Mouse (Mus musculus) heart, postnatal 0 days (tissue): ENCODE data around the gene Tma7. TPM values are rescaled to one million over a fixed set of nuclear protein-coding genes. Genes with fewer than 3 reads are reported as not detected.
A peak's percentile ranks its signal among the peaks of the same experiment; 100 is the strongest.

Source experiments
- ATAC-seq: fragments of 200-750 bp; cut with Nextera tagmentation; 2 replicates; pipeline ENCODE4 v1.8.0; 2017; ENCODE audit warnings: low read depth, moderate number of reproducible peaks, moderate library complexity; ENCODE audit not compliant: insufficient read depth
- DNase-seq: peaks from one replicate; pipeline ENCODE4 v3.0.0-alpha.2; 2016; ENCODE audit warnings: low spot score
- H3K27ac ChIP-seq: fragments of 300-500 bp; sonication (generic); 2 replicates; pipeline ENCODE4 v1.5.1; 2014; ENCODE audit warnings: low read depth, mild to moderate bottlenecking
- H3K27me3 ChIP-seq: fragments of 300-500 bp; sonication (generic); 2 replicates; pipeline ENCODE4 v1.6.1; 2014; ENCODE audit warnings: low read length, mixed read lengths; ENCODE audit not compliant: control insufficient read depth, insufficient read depth
- H3K36me3 ChIP-seq: fragments of 300-500 bp; sonication (generic); replicated peaks from 2 replicates; pipeline ENCODE4 v1.6.1; 2014; ENCODE audit warnings: low read length, mixed read lengths; ENCODE audit not compliant: control insufficient read depth, insufficient read depth
- H3K4me1 ChIP-seq: fragments of 300-500 bp; sonication (generic); 2 replicates; pipeline ENCODE4 v1.6.1; 2014; ENCODE audit warnings: antibody characterized with exemption; ENCODE audit not compliant: control insufficient read depth, insufficient read depth
- H3K4me2 ChIP-seq: fragments of 300-500 bp; sonication (generic); 2 replicates; pipeline ENCODE4 v1.6.1; 2014; ENCODE audit warnings: low read depth, mild to moderate bottlenecking, low read length, moderate library complexity
- H3K4me3 ChIP-seq: fragments of 300-500 bp; sonication (generic); 2 replicates; pipeline ENCODE4 v1.5.1; 2014; ENCODE audit warnings: low read depth, low read length
- H3K9ac ChIP-seq: fragments of 300-500 bp; sonication (generic); replicated peaks from 2 replicates; pipeline ENCODE4 v1.6.1; 2014; ENCODE audit warnings: low read depth, low read length, mixed read lengths
- H3K9me3 ChIP-seq: fragments of 300-500 bp; sonication (generic); replicated peaks from 2 replicates; pipeline ENCODE4 v1.6.1; 2016; ENCODE audit warnings: low read length; ENCODE audit not compliant: control insufficient read depth
- CTCF ChIP-seq: IDR thresholded peaks from 2 replicates; pipeline ENCODE4 v1.5.1; 2016; ENCODE audit warnings: antibody characterized with exemption, control low read depth, low read depth
- EP300 ChIP-seq: IDR thresholded peaks from 2 replicates; pipeline ENCODE4 v1.6.1; 2016; ENCODE audit warnings: antibody characterized with exemption, low read depth
- WGBS: fragments of 180-500 bp; shearing (Covaris S2); extraction: QIAGEN DNeasy Blood & Tissue Kit; methylation state at CpG from one replicate; pipeline ENCODE4 v1.1.7; 2014; 5-methylcytosine and 5-hydroxymethylcytosine counted together
- polyA plus RNA-seq: library from polyadenylated mRNA; unstranded; fragments of >200 nt; fragmentation: Nextera tagmentation; extraction: Ambion mirVana; gene quantifications from 2 replicates; pipeline ENCODE4 v1.2.1, GENCODE M21; 2015
- total RNA-seq: library from RNA; depleted of rRNA; stranded (reverse); fragments of >200 nt; gene quantifications from 2 replicates; pipeline ENCODE4 v1.2.3, GENCODE M21; 2014; ENCODE audit warnings: low replicate concordance; rRNA removed

The Tma7 gene
- total RNA-seq: 70.4 and 74.5 TPM in 2 replicates
- 490 and 527 TPM in 2 replicates for polyA plus RNA-seq

DNA sequence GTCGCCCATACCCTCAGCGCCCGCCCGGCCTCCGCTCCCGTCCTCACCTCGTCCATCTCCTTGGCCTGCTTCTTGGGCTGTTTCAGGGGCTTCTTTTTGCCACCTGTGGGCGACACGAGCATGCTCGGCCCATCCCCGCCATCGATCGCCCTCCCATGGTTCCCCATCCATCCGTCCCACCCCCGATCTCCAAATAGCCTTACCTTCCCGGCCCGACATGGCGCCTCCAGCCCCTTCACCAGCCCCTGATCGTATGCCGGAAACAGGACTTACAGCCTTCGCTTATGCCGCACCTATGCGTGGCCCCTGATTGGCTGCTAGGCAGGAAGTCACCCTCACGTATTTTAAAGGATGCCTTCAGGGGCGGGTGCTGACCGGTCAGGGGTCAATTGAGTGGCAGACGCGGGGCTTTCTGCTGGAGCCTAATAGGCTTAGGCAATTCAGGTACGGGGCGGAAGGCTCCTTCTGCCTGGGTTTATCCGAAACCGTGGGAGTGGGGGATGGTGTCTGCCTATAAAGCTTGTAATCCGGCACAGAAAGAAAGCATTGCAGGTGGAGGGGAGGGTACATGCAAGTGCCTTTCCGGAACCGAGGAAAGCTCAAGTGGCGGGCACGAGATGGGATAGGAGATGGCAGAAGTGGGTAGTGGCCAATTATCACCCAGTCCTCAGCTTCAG lies at the start of gene Tma7, which contains the start of gene Ccdc51:
TSS of gene Tma7 (minus strand) at position 464 of the 677 bp plus-strand sequence.
TSS of gene Ccdc51 (plus strand) at position 370 of the 677 bp plus-strand sequence.
- H3K36me3 ChIP-seq: peaks cover 11% of the 10 kb centered on the region
- ATAC-seq (peak; percentile 96), DNase-seq (peak; percentile 88)
- H3K4me3 ChIP-seq: peak within 1 kb of the TSS; percentile 61
- WGBS: under 1% methylated on average over 37 of the region's 37 CpGs
- peak within 1 kb of the TSS; percentile 87 for H3K4me2 ChIP-seq
- H3K27ac ChIP-seq: peak within 1 kb of the TSS; percentile 40
- H3K9ac ChIP-seq: peak within 1 kb of the TSS; percentile 71
- no peaks in the 10 kb centered on the region for H3K27me3 ChIP-seq
- H3K4me1 ChIP-seq: peaks cover 15% of the 10 kb centered on the region
- no peak for TF ChIP-seq EP300
- TF ChIP-seq CTCF: no peak
- no peaks in the 10 kb centered on the region for H3K9me3 ChIP-seq

DNA sequence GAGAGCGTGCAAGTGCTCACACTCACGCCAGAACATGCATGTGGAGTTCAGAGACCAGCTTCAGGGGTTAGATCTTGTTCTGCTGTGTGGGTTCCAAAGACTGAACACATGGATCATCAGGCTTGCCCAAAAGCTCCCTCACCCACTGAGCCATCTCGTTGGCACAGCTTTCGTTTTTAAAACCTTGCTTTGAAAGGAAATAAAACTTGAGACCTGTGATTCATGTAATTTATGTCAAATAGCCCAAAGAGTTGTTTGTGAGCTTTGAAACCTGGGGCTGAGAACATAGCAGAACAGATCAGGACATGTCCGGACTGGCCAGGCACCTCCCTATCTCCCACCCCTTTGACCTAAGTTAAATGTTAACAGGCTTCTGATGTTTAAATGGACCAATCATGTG lies 47.7 kb upstream of the Tma7 start:
- Histone ChIP-seq H3K9ac (no peak overlapping the region), H3K27me3 (no peaks in the 10 kb centered on the region), H3K27ac (no peak overlapping the region), H3K36me3 (no peaks in the 10 kb centered on the region), H3K9me3 (no peaks in the 10 kb centered on the region), H3K4me1 (no peaks in the 10 kb centered on the region), H3K4me3 (no peak overlapping the region), H3K4me2 (no peak overlapping the region)
- WGBS: 84% methylated on average over 5 of the region's 5 CpGs
- DNase-seq: no peak
- no peak for ATAC-seq
- TF ChIP-seq EP300: no peak
- TF ChIP-seq CTCF: no peak

DNA sequence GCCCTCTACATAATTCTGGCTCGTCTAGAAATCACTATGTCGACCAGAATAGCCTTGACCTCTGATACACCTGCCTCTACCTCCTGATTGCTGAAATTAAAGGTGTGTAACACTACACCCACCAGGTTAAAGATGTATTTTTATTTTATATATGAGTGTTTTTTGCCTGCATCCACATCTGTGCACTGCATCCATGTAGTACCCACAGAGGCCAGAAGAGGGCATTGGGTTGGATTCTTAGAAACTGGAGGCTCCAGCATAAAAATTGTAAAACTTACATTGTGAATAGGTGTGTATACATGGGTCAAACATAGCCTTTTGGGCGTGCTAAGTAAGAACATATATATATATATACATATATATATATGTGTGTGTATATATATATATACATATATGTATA lies 45.8 kb upstream of the Tma7 start:
- H3K27ac ChIP-seq: no peak overlapping the region
- H3K4me3 ChIP-seq: no peak overlapping the region
- no peak for ATAC-seq
- no peak overlapping the region for H3K4me2 ChIP-seq
- WGBS: 60% methylated on average over 3 of the region's 3 CpGs
- no peaks in the 10 kb centered on the region for H3K9me3 ChIP-seq
- H3K27me3 ChIP-seq: no peaks in the 10 kb centered on the region
- no peaks in the 10 kb centered on the region for H3K36me3 ChIP-seq
- DNase-seq: no peak
- no peak overlapping the region for H3K9ac ChIP-seq
- no peaks in the 10 kb centered on the region for H3K4me1 ChIP-seq
- TF ChIP-seq EP300 (no peak), CTCF (peak; percentile 44)

DNA sequence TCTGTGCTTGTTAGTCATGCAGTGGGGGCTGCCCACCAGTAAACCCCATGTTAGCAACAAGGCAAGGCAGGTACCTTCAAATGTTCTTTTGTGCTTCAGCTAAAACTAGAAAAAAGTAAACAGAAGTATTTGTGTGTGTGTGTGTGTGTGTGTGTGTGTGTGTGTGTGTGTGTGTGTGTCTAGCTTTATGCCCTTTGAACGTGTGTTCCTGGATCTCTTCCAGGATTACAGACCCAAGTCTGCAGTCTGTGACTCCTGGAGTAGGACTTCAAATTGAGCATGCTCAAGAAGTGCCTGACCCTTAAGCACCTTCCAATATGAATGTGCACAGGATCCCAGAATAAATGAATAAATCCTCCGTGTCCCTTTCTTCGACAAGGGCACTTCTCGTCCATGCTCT lies 44.7 kb upstream of the Tma7 start:
- Histone ChIP-seq H3K4me3 (no peak overlapping the region), H3K36me3 (no peaks in the 10 kb centered on the region), H3K9me3 (no peaks in the 10 kb centered on the region), H3K27me3 (no peaks in the 10 kb centered on the region), H3K4me1 (no peaks in the 10 kb centered on the region), H3K27ac (no peak overlapping the region), H3K4me2 (no peak overlapping the region), H3K9ac (no peak overlapping the region)
- ATAC-seq (no peak), DNase-seq (no peak)
- no peak for TF ChIP-seq EP300
- WGBS: 67% methylated on average over 4 of the region's 4 CpGs

DNA sequence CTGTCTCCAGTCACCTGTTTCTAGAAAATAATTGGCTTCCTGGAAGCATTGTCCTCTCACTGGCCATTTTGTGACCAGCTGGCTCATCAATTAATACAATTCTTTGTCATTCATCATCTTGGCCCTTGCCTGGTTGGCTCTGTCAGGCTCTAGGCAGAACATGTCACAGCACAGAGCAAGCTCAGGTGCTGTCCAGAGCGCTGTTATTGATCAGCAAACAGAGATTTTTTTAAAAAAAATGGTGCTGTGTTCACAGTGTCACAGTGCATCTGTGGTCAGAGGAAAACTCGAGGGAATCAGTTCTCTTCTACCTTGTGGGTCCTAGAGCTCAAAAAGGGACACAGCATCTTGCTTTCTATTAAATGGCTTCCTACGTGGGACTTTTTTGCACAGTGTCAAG lies 43.1 kb upstream of the Tma7 start:
- 63% methylated on average over 3 of the region's 3 CpGs for WGBS
- Histone ChIP-seq H3K36me3 (no peaks in the 10 kb centered on the region), H3K4me3 (no peak overlapping the region), H3K4me2 (no peak overlapping the region), H3K27me3 (no peaks in the 10 kb centered on the region), H3K9ac (no peak overlapping the region), H3K9me3 (no peaks in the 10 kb centered on the region), H3K4me1 (no peaks in the 10 kb centered on the region), H3K27ac (no peak overlapping the region)
- ATAC-seq: no peak
- DNase-seq: no peak
- TF ChIP-seq CTCF (no peak), EP300 (no peak)

DNA sequence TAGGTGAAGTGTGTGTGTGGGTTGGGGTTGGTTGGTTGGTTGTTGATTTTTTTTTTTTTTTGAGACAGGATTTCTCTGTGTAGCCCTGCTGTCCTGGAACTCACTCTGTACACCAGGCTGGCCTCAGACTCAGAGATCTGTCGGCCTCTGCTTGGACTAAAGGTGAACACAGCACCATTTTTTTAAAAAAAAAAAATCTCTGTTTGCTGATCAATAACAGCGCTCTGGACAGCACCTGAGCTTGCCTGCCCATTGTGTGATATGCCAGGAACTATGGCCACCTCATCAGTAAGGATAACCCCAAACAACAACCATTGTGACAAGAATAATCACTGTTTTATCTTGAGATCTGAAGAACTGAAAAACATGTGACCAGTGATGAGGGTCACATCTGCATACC lies 42.7 kb upstream of the Tma7 start:
- H3K36me3 ChIP-seq: no peaks in the 10 kb centered on the region
- WGBS: 69% methylated on average over 2 of the region's 2 CpGs
- no peaks in the 10 kb centered on the region for H3K4me1 ChIP-seq
- no peak overlapping the region for H3K4me2 ChIP-seq
- H3K9me3 ChIP-seq: no peaks in the 10 kb centered on the region
- no peak overlapping the region for H3K4me3 ChIP-seq
- no peaks in the 10 kb centered on the region for H3K27me3 ChIP-seq
- H3K9ac ChIP-seq: no peak overlapping the region
- TF ChIP-seq EP300 (no peak), CTCF (no peak)
- ATAC-seq: no peak
- DNase-seq: no peak
- no peak overlapping the region for H3K27ac ChIP-seq
